Mouse (Mus musculus) forebrain, embryonic 12.5 days (tissue): ENCODE results near the gene Chrm3. TPM values are rescaled to one million over a fixed set of nuclear protein-coding genes. Genes with fewer than 3 reads are reported as not detected.
"Not testable (repeated sequence)": the region's sequence is repeated elsewhere in the genome, so short reads cannot be mapped to it uniquely, and the experiment has no call there.

Experiments
- ATAC-seq: fragments of 200-750 bp; cut with Nextera tagmentation; 2 replicates; pipeline ENCODE4 v1.8.0; 2017; ENCODE audit warnings: moderate TSS enrichment; ENCODE audit not compliant: low FRiP score
- H3K27ac ChIP-seq: fragments of 300-500 bp; sonication (generic); 2 replicates; pipeline ENCODE4 v1.5.1; 2016; ENCODE audit warnings: mild to moderate bottlenecking
- H3K27me3 ChIP-seq: fragments of 300-500 bp; sonication (generic); 2 replicates; pipeline ENCODE4 v1.6.1; 2016; ENCODE audit warnings: mild to moderate bottlenecking
- H3K36me3 ChIP-seq: fragments of 300-500 bp; sonication (generic); replicated peaks from 2 replicates; pipeline ENCODE4 v1.6.1; 2016; ENCODE audit warnings: mild to moderate bottlenecking
- H3K4me1 ChIP-seq: fragments of 300-500 bp; sonication (generic); 2 replicates; pipeline ENCODE4 v1.6.1; 2016
- H3K4me2 ChIP-seq: fragments of 300-500 bp; sonication (generic); 2 replicates; pipeline ENCODE4 v1.6.1; 2016; ENCODE audit warnings: mild to moderate bottlenecking, moderate library complexity
- H3K4me3 ChIP-seq: fragments of 300-500 bp; sonication (generic); replicated peaks from 2 replicates; pipeline ENCODE4 v1.5.1; 2016; ENCODE audit warnings: mild to moderate bottlenecking
- H3K9ac ChIP-seq: fragments of 300-500 bp; sonication (generic); 2 replicates; pipeline ENCODE4 v1.6.1; 2016; ENCODE audit warnings: mild to moderate bottlenecking
- H3K9me3 ChIP-seq: fragments of 300-500 bp; sonication (generic); 2 replicates; pipeline ENCODE4 v1.6.1; 2016
- WGBS: fragments of 180-500 bp; shearing (Covaris S2); methylation state at CpG from one replicate; pipeline ENCODE4 v1.1.7; 2016; 5-methylcytosine and 5-hydroxymethylcytosine counted together
- polyA plus RNA-seq: library from polyadenylated mRNA; unstranded; fragments of >200 nt; fragmentation: Nextera tagmentation; extraction: Ambion mirVana; gene quantifications from 2 replicates; pipeline ENCODE4 v1.2.1, GENCODE M21; 2016

Gene Chrm3
- polyA plus RNA-seq, result 0.59 and 0.96 TPM in 2 replicates

DNA sequence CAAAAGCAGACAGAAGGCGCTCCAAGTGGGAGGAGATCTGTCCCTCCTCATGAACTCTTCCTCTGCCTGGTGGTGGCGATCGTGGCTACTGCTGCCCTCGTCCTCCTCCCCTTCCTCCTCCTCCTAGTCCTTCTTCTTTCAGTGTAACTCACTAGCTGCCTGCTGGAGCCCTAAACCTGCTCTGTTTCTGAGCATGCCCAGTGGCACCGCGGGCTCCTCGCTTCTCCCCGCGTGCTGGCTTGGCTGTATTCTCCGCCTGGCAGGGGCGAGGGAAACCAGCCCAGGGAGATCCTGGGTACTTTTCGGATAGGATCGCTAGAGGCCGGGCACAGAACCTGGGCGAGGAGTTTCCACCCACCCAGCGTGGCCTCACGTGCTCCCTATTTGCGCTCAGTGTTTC is at the start of gene Chrm3:
Chrm3 (minus strand) TSS at position 71 of the 400 bp plus-strand sequence.
- Histone ChIP-seq H3K4me3 (peak within 1 kb of the TSS; percentile 56), H3K9ac (peak within 1 kb of the TSS; percentile 51), H3K4me2 (peak within 1 kb of the TSS; percentile 88), H3K27ac (no peak within 1 kb of the TSS), H3K4me1 (peaks cover 15% of the 10 kb centered on the region), H3K27me3 (peaks cover 43% of the 10 kb centered on the region), H3K36me3 (no peaks in the 10 kb centered on the region), H3K9me3 (no peaks in the 10 kb centered on the region)
- WGBS, result 5% methylated on average over 18 of the region's 18 CpGs
- ATAC-seq, result peak; percentile 89

DNA sequence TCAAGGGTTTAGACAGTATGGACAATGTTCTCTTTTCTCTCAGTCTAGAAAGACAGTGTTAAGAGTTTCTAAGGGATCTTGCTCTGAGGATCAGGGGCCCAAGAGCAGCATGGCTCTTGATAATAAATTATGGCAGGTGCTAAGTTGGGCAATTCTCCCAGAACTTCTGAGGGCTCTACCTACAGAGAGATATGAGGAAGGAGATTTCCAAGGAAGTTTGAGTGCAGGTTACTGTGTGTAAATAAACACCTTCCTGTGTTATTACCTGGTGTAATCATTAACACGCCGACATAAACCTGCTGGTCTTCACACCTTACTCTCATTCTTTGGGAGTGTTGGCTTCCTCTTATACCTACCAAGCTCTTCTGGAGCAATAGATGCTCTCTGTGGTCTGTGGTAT is 33.7 kb upstream of the Chrm3 start:
- no peak for ATAC-seq
- WGBS, result 98% methylated on average over 2 of the region's 2 CpGs
- no peaks in the 10 kb centered on the region for H3K27me3 ChIP-seq
- H3K4me3 ChIP-seq, result no peak overlapping the region
- no peaks in the 10 kb centered on the region for H3K36me3 ChIP-seq
- no peaks in the 10 kb centered on the region for H3K4me1 ChIP-seq
- no peak overlapping the region for H3K9ac ChIP-seq
- H3K27ac ChIP-seq, result no peak overlapping the region
- no peaks in the 10 kb centered on the region for H3K9me3 ChIP-seq
- no peak overlapping the region for H3K4me2 ChIP-seq

DNA sequence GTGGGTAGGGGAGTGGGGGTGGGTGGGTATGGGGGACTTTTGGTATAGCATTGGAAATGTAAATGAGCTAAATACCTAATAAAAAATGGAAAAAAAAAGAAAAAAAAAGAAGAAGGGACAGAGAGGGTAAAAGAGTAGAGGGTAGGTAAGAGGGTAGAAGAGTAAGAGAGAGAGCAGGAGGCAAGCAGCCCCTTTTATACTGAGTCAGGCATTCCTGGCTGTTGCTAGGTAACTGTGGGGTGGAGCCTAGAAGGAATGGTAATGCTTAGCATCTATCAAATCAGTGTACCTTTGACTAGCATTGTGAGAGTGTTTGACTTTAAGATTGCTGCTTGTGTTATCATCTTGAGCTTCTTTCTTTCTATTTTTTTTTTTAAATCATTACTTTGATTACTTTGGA is 14.8 kb upstream of the Chrm3 start:
- H3K9ac ChIP-seq, H3K4me2 ChIP-seq, ATAC-seq, H3K27ac ChIP-seq, H3K9me3 ChIP-seq, H3K4me1 ChIP-seq, H3K36me3 ChIP-seq, H3K27me3 ChIP-seq, H3K4me3 ChIP-seq: not testable (repeated sequence)

DNA sequence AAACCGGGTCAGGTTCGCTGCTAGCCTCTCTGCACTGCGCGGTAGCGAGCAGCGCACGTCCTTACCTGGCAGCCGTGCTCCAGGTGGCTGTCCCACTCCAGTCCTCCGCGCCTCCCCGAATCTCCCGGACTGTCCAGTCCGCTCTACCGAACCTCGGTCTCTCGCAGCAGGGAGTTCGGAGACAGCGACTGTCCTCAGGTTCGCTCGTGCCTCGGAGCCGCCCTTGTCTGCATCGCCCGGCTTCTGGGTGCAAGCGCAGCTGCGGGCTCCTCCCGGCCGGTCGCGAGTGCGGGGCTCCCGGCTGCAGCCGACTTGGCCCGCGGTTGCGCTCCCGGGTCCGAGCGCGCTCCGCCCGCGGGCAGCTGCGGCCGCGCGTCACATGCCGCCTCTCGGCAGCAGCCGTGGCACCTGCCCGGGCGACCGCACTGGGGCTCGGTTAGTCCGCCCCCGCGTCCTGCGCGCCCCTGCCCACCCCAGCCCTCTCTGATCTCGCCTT is 400 bp downstream of the Chrm3 start:
- Histone ChIP-seq H3K27me3 (peaks cover 43% of the 10 kb centered on the region), H3K27ac (no peak overlapping the region)

DNA sequence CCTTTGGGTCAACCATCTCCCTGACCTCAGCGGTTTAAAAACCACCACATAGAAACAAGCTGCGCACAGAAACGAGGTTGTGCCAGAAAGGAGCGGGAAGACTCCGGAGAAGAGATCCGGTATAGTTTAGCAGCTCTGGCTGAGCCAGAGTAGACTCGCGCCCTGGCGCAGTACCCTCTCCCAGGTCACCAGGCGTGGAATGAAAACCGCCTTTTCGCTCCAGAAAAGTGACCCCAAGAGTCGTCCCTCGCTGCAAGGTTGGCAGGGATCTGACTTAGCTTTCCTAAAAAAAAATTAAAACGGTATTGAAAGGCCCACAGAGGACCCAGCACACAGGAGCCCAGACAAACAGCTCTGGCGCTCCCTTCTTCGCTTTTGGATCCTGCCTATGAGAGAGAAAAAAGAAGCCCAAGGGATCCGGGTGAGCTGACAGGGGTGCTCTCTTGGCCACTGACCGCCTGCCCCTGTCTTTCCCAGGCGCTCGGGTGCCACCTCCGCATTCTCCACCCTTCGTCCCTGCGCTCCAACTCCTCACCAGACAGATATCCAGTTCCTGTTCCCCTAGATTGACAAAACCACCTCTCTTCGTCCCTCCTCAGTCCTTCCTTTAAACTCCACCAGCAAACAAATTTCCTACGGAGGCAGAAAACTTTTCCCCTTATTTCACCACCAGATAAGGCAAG is 990 bp downstream of the Chrm3 start:
- Histone ChIP-seq H3K9ac (peak overlapping the region; percentile 51), H3K4me2 (peak overlapping the region; percentile 88), H3K36me3 (no peaks in the 10 kb centered on the region), H3K4me3 (peak overlapping the region; percentile 56), H3K4me1 (peaks cover 15% of the 10 kb centered on the region), H3K9me3 (no peaks in the 10 kb centered on the region), H3K27ac (no peak overlapping the region), H3K27me3 (peaks cover 43% of the 10 kb centered on the region)
- no peak for ATAC-seq
- 1% methylated on average over 26 of the region's 26 CpGs for WGBS

More for the DNA sequence above, 400 bp downstream of the Chrm3 start:
- H3K4me3 ChIP-seq, result peak overlapping the region; percentile 56
- peaks cover 15% of the 10 kb centered on the region for H3K4me1 ChIP-seq
- H3K36me3 ChIP-seq, result no peaks in the 10 kb centered on the region
- H3K4me2 ChIP-seq, result peak overlapping the region; percentile 88
- peak overlapping the region; percentile 51 for H3K9ac ChIP-seq
- WGBS, result 1% methylated on average over 58 of the region's 60 CpGs
- no peaks in the 10 kb centered on the region for H3K9me3 ChIP-seq
- peak; percentile 79 for ATAC-seq

DNA sequence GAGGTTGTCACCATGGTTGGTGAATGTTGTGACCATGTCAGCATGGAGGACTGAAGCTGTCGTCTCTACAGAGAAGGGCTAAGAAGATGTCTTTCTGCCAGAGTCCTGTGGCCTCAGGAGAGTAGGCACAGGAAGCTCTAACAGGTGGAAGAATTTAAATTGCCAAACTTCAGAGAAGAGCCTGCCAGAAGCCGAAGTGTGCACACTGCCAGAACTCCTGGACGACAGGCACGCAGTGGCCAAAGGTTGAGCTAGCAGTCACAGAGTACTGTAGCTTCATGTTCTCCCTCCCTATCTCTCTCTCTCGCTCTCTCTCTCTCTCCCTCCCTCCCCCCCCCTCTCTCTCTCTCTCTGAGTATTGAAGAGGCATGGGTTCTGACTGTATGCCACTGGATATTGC is 4.9 kb downstream of the Chrm3 start:
- Histone ChIP-seq H3K36me3 (no peaks in the 10 kb centered on the region), H3K4me3 (no peak overlapping the region), H3K27ac (no peak overlapping the region), H3K27me3 (peaks cover 25% of the 10 kb centered on the region), H3K4me1 (peaks cover 10% of the 10 kb centered on the region), H3K9ac (no peak overlapping the region), H3K4me2 (no peak overlapping the region), H3K9me3 (no peaks in the 10 kb centered on the region)
- 85% methylated on average over 5 of the region's 5 CpGs for WGBS
- no peak for ATAC-seq

DNA sequence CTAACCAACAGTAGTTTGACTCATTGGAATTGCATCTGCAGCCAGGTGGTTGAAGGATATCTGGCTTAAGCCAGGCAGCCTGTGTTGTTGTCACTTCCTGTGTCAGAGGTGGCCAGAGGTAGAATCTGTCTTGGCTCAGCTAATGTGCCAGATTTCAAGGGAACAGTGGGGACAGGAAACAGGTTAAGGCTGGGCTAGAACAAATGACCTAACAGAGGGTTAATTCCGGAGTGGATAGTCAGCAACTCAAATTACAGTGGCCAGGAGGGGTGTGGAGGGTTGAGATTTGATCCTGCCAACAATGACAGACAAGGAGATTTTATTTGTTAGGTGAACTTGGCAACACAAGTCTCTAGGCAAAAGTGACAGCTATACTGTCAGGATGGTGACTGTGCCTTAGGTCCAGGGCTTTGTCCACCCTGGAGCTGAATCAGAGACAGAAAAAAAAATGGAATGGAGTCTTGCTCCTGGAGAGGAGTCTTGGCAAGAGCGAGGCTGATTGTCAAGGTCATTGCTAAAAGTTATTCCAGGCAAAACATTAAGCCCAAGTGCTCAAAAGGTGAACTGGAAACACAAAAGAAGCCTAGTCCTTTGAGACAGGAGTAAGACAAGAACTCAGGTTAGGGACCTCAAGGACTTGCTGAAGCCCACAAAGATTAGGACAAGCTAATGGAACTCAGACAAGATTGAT is 5.6 kb downstream of the Chrm3 start:
- ATAC-seq, result no peak

DNA sequence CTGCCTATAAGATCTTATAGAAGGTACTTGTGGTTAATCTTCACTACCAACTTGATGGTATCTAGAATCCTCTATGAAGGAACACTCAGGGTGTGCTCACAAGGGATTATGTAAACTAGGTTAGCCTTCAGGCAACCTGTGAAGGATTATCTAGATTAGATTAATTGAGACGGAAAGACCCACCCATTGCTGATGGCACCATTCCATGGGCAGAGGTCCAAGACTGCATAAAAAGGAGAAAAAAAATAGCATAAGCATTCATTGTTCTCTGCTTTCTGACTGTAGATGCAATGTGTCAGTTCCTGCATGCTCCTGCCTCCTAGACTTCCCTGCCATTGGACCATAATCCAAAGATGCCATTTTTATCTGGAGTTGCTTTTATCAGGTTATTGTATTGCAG is 8.5 kb downstream of the Chrm3 start:
- no peaks in the 10 kb centered on the region for H3K36me3 ChIP-seq
- H3K9me3 ChIP-seq, result no peaks in the 10 kb centered on the region
- H3K9ac ChIP-seq, result no peak overlapping the region
- no peak overlapping the region for H3K4me3 ChIP-seq
- H3K4me2 ChIP-seq, result no peak overlapping the region
- no peaks in the 10 kb centered on the region for H3K27me3 ChIP-seq
- 76% methylated on average over 1 of the region's 1 CpGs for WGBS
- no peak for ATAC-seq
- H3K4me1 ChIP-seq, result no peaks in the 10 kb centered on the region
- H3K27ac ChIP-seq, result no peak overlapping the region

More for the DNA sequence above, 5.6 kb downstream of the Chrm3 start:
- Histone ChIP-seq H3K9ac (no peak overlapping the region), H3K27ac (no peak overlapping the region), H3K36me3 (no peaks in the 10 kb centered on the region), H3K9me3 (no peaks in the 10 kb centered on the region), H3K4me3 (no peak overlapping the region), H3K4me2 (no peak overlapping the region), H3K27me3 (peaks cover 17% of the 10 kb centered on the region), H3K4me1 (peaks cover 8% of the 10 kb centered on the region)
- WGBS, result 85% methylated on average over 2 of the region's 2 CpGs

DNA sequence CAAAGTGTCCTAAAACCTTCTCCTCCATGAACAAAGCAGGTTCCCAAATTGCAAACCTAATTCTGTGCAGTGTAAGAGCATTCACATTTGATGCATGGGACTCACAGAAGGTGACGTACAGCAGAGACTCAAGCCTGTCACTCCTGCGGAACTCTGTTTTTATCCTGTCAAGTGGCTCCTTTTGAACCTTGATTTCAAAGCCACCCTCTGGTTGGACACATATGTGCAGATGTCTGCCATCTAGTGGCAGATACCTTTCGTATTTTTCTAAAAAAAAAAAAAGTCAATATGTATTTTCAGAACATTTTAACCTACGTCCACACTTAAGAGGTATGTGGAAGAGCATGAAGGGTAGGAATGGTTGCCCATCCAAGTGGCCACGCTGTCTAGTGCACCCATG is 16.3 kb downstream of the Chrm3 start:
- H3K4me1 ChIP-seq, result no peaks in the 10 kb centered on the region
- H3K4me2 ChIP-seq, result no peak overlapping the region
- WGBS, result 74% methylated on average over 5 of the region's 5 CpGs
- H3K27ac ChIP-seq, result no peak overlapping the region
- H3K4me3 ChIP-seq, result no peak overlapping the region
- H3K36me3 ChIP-seq, result no peaks in the 10 kb centered on the region
- no peak overlapping the region for H3K9ac ChIP-seq
- ATAC-seq, result no peak
- H3K27me3 ChIP-seq, result no peaks in the 10 kb centered on the region
- H3K9me3 ChIP-seq, result no peaks in the 10 kb centered on the region

DNA sequence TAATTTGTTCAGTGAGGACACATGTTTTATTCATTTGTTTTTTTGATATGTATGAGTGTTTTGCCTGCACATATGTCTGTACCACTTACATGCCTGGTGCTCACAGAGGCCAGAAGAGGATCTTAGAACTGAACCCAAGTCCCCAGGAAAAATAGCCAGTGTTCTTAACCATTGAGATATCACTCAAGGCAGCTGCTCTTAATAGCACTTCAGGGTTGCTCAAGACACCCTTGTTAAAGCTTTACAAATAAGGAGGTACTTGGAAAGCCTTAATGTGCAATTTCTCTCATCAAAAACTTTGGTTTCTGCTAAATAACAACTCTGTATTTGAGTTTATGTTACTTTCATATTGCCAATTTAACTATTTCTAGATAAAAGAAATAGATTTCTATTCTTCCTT is 25.1 kb downstream of the Chrm3 start:
- ATAC-seq, result no peak
- no peaks in the 10 kb centered on the region for H3K27me3 ChIP-seq

DNA sequence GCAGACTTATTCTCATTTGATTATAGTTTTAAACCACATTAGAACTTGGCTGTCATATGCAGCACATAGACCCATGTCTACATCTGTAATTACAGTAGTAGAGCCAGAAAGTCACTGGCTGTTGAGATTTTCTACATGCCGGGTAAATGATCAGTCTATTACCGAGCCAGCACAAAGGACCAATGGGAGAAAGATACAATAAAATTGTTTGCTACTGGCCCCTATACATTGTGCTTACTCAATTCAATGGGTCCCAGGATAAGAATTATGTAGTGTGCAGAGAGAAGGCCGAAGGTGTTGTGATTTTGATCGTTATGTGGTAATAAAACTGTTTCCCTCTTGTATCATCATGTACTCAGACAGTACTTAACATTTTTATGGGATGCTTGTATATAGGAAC is 27.9 kb downstream of the Chrm3 start:
- Histone ChIP-seq H3K4me2 (no peak overlapping the region), H3K4me1 (no peaks in the 10 kb centered on the region), H3K27me3 (no peaks in the 10 kb centered on the region), H3K27ac (no peak overlapping the region), H3K4me3 (no peak overlapping the region), H3K36me3 (no peaks in the 10 kb centered on the region), H3K9ac (no peak overlapping the region), H3K9me3 (no peaks in the 10 kb centered on the region)
- WGBS, result 89% methylated on average over 4 of the region's 4 CpGs
- no peak for ATAC-seq

More for the DNA sequence above, 25.1 kb downstream of the Chrm3 start:
- H3K9me3 ChIP-seq, result no peaks in the 10 kb centered on the region
- H3K27ac ChIP-seq, result no peak overlapping the region
- no peaks in the 10 kb centered on the region for H3K4me1 ChIP-seq
- H3K36me3 ChIP-seq, result no peaks in the 10 kb centered on the region
- H3K4me3 ChIP-seq, result no peak overlapping the region
- H3K9ac ChIP-seq, result no peak overlapping the region
- no peak overlapping the region for H3K4me2 ChIP-seq

DNA sequence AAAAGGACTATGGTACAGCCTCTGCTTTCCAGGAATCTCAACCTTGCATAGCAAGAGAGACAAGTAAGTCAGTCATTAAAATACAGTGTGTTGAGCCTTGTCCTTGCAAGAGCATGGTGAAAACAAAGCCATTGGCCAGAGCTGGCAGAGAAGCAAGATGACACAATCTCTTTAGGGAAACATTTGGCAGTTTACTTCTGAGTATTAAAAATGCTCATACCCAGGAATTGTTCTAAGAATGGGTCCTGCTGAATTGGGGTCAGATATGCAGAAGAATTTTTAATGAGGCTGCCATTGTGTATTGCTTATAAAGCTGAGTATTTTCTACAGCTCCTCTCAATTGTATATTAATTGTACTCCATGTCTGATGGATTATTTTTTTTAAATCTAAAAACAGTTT is 50.8 kb downstream of the Chrm3 start:
- H3K4me2 ChIP-seq, result no peak overlapping the region
- H3K9ac ChIP-seq, result no peak overlapping the region
- H3K4me3 ChIP-seq, result no peak overlapping the region
- H3K9me3 ChIP-seq, result no peaks in the 10 kb centered on the region
- no peak overlapping the region for H3K27ac ChIP-seq
- ATAC-seq, result no peak
- H3K27me3 ChIP-seq, result no peaks in the 10 kb centered on the region
- H3K4me1 ChIP-seq, result no peaks in the 10 kb centered on the region
- no peaks in the 10 kb centered on the region for H3K36me3 ChIP-seq

DNA sequence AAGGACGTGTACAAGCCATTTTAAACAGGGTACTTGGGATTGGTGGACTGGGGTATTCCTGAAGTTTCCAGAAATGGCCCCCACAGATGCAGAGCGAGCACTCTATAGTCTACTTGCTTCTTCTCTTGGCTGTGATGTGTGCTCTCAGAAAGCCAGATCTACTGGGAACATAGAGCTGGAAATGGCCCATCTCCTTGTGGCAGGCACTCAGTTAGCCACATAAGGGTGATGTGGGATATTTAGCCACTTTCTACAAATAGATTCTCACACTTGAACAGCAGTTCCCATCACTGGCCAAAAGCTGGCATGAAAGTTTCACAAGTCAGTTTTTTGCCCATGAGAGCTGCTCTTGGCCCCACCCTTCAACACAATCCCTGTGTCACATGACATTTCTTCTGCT is 65.5 kb downstream of the Chrm3 start:
- Histone ChIP-seq H3K36me3 (no peaks in the 10 kb centered on the region), H3K4me1 (no peaks in the 10 kb centered on the region), H3K9me3 (no peaks in the 10 kb centered on the region), H3K27ac (no peak overlapping the region), H3K4me3 (no peak overlapping the region), H3K9ac (no peak overlapping the region), H3K4me2 (no peak overlapping the region), H3K27me3 (no peaks in the 10 kb centered on the region)
- WGBS, result 72% methylated on average over 2 of the region's 2 CpGs
- ATAC-seq, result no peak
